Mouse (Mus musculus): ENCODE data around the gene Fbxw21. TPM values are rescaled to one million over a fixed set of nuclear protein-coding genes. Genes with fewer than 3 reads are reported as not detected.

Fbxw21 gene
- total and polyA plus RNA-seq, 3 experiments, result not detected

DNA sequence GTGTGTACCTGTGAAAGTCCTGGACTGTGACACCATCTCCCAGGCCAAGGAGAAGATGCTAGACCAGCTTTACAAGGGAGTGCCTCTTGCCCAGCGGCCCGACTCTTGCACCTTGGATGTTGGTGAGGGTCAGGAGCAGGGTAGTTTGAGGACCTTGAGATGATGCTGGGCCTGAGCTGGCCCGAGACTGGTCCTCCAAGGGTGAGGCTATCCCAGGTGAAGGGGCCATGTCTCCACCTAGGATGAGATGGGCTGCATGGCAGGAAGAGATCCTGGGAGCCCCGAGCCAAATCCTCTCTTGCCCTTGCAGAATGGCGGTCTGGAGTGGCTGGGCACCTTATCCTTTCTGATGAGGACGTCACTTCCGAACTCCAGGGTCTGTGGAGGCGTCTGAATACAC lies 48.5 kb downstream of the Fbxw21 start:
- Histone ChIP-seq H3K9ac (ENCODE audit: insufficient read depth, low read depth) (no peak overlapping the region), H3K9me3 (replicated peaks; ENCODE audit: low read length) (no peaks in the 10 kb centered on the region), H3K79me2 (replicated peaks; ENCODE audit: control insufficient read depth, extremely low read depth, insufficient read depth, poor library complexity, severe bottlenecking) (no peaks in the 10 kb centered on the region), H3K27me3 (replicated peaks) (peaks cover 82% of the 10 kb centered on the region), H3K4me3 (replicated peaks in 1 of 3; ENCODE audit: low read depth in 2 of 3, low read length in 2 of 3, poor library complexity in 1 of 3) (no peak overlapping the region), H3K36me3 (replicated peaks in 1 of 2; ENCODE audit: control insufficient read depth in 1 of 2, insufficient read depth in 1 of 2, low read length in 1 of 2) (no peaks in the 10 kb centered on the region), H3K4me2 (ENCODE audit: insufficient read depth, low read depth, poor library complexity, severe bottlenecking) (no peak overlapping the region), H3K4me1 (ENCODE audit: control insufficient read depth in 1 of 2, insufficient read depth in 2 of 2) (peaks cover 5 to 8% of the 10 kb centered on the region in 2 experiments; a peak in 3 of 4 replicates), H3K27ac (ENCODE audit: insufficient read depth, low read depth) (no peak overlapping the region)
- TF ChIP-seq RCOR1 (conservative IDR thresholded peaks at IDR 0.05; ENCODE audit: low read depth, low read length) (no peak), EP300 (IDR thresholded peaks at IDR 0.05; ENCODE audit: low read length) (no peak), IRF4 (IDR thresholded peaks at IDR 0.05; ENCODE audit: low read depth, low read length) (no peak), MYC (IDR thresholded peaks at IDR 0.05; ENCODE audit: low read depth, low read length) (no peak), TBP (conservative IDR thresholded peaks at IDR 0.05; ENCODE audit: low read depth, low read length) (no peak), ELF1 (IDR thresholded peaks at IDR 0.05; ENCODE audit: low read depth, low read length) (no peak), SMC3 (IDR thresholded peaks at IDR 0.05; ENCODE audit: low read depth, low read length) (no peak), JUND (conservative IDR thresholded peaks at IDR 0.05; ENCODE audit: low read depth, low read length) (no peak), SIN3A (IDR thresholded peaks at IDR 0.05; ENCODE audit: low read length) (no peak), ETS1 (conservative IDR thresholded peaks at IDR 0.05; ENCODE audit: low read depth, low read length) (no peak), NRF1 (IDR thresholded peaks at IDR 0.05; ENCODE audit: low read depth, low read length) (no peak), USF1 (IDR thresholded peaks at IDR 0.05; ENCODE audit: low read depth, low read length) (no peak)
- dilution Hi-C loops (cut with MboI; ENCODE audit: extremely low pct_ligation_motif_present, extremely low pct_unique_long_range_greater_than_20kb, low sequenced_read_pairs) (no loop called here), in situ Hi-C loops (cut with MboI; ENCODE audit: low pct_ligation_motif_present, low pct_unique_long_range_greater_than_20kb, low sequenced_read_pairs) (no loop called here)
- no peak for DNase-seq (ENCODE audit: extremely low read depth)

DNA sequence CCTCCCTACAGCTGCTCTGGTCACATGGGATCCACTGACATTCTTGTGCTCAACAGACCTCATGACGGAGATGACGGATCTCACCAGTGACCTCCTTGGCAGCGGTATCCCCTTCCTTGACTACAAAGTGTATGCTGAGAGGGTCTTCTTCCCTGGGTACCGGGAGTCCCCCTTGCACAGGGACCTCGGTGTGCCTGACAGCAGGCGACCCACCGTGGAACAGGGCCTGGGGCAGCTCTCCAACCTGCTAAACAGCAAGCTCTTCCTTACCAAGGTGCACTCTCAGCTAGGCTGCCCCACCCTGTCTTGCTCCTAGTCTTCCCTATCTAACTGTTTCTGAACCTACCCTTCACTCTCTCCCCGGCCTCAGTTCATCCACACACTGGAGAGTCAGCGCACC lies 50.2 kb downstream of the Fbxw21 start:
- dilution Hi-C loops (cut with MboI; ENCODE audit: extremely low pct_ligation_motif_present, extremely low pct_unique_long_range_greater_than_20kb, low sequenced_read_pairs), result no loop called here
- TF ChIP-seq POLR2AphosphoS2 (IDR thresholded peaks at IDR 0.05; ENCODE audit: low read depth, low read length) (no peak), PAX5 (IDR thresholded peaks at IDR 0.05; ENCODE audit: low read length) (no peak), SMC3 (IDR thresholded peaks at IDR 0.05; ENCODE audit: low read depth, low read length) (no peak), ZNF384 (IDR thresholded peaks at IDR 0.05; ENCODE audit: low read depth, low read length) (no peak), JUND (conservative IDR thresholded peaks at IDR 0.05; ENCODE audit: low read depth, low read length) (no peak), NELFE (IDR thresholded peaks at IDR 0.05; ENCODE audit: low read depth, low read length) (no peak), UBTF (IDR thresholded peaks at IDR 0.05; ENCODE audit: low read depth, low read length) (no peak), HCFC1 (IDR thresholded peaks at IDR 0.05; ENCODE audit: low read depth, low read length) (no peak), MAZ (IDR thresholded peaks at IDR 0.05; ENCODE audit: low read depth, low read length) (no peak), RAD21 (IDR thresholded peaks at IDR 0.05; ENCODE audit: low read depth, low read length) (no peak), CHD2 (IDR thresholded peaks at IDR 0.05; ENCODE audit: low read length) (no peak), RCOR1 (conservative IDR thresholded peaks at IDR 0.05; ENCODE audit: low read depth, low read length) (no peak), ZC3H11A (IDR thresholded peaks at IDR 0.05; ENCODE audit: low read depth, low read length) (no peak), KAT2A (IDR thresholded peaks at IDR 0.05; ENCODE audit: insufficient replicate concordance, low read length) (no peak), NRF1 (IDR thresholded peaks at IDR 0.05; ENCODE audit: low read depth, low read length) (no peak), MAX (IDR thresholded peaks at IDR 0.05; ENCODE audit: low read length) (no peak), TBP (conservative IDR thresholded peaks at IDR 0.05; ENCODE audit: low read depth, low read length) (no peak), BHLHE40 (IDR thresholded peaks at IDR 0.05; ENCODE audit: low read depth, low read length) (no peak)
- Histone ChIP-seq H3K4me2 (ENCODE audit: insufficient read depth, low read depth, poor library complexity, severe bottlenecking) (no peak overlapping the region), H3K27me3 (replicated peaks) (peaks cover 90% of the 10 kb centered on the region), H3K36me3 (replicated peaks in 1 of 2; ENCODE audit: control insufficient read depth in 1 of 2, insufficient read depth in 1 of 2, low read length in 1 of 2) (no peaks in the 10 kb centered on the region), H3K9ac (ENCODE audit: insufficient read depth, low read depth) (no peak overlapping the region), H3K4me1 (ENCODE audit: control insufficient read depth in 1 of 2, insufficient read depth in 2 of 2) (no peaks in the 10 kb centered on the region), H3K4me3 (replicated peaks in 1 of 3; ENCODE audit: low read depth in 2 of 3, low read length in 2 of 3, poor library complexity in 1 of 3) (no peak overlapping the region), H3K79me2 (replicated peaks; ENCODE audit: control insufficient read depth, extremely low read depth, insufficient read depth, poor library complexity, severe bottlenecking) (no peaks in the 10 kb centered on the region), H3K9me3 (replicated peaks; ENCODE audit: low read length) (no peaks in the 10 kb centered on the region), H3K27ac (ENCODE audit: insufficient read depth, low read depth) (no peak overlapping the region)
- no peak for DNase-seq (ENCODE audit: extremely low read depth)
- in situ Hi-C loops (cut with MboI; ENCODE audit: low pct_ligation_motif_present, low pct_unique_long_range_greater_than_20kb, low sequenced_read_pairs), result no loop called here

Measured in CH12.LX (cell line).